Mouse (Mus musculus): ENCODE data around the gene Dtl. TPM values are rescaled to one million over a fixed set of nuclear protein-coding genes. Genes with fewer than 3 reads are reported as not detected.

Gene Dtl
- total RNA-seq, 1 experiment: 43.6 TPM

GRCm38 (mm10) chr1:191520194-191520593 is 55.1 kb downstream of the Dtl start:
- Histone ChIP-seq H3K36me3 (ENCODE audit: control insufficient read depth, insufficient read depth, low read length, poor library complexity, severe bottlenecking) (no peaks in the 10 kb centered on the region), H3K4me1 (ENCODE audit: control insufficient read depth in 2 of 2, insufficient read depth in 2 of 2, low read length in 2 of 2, poor library complexity in 1 of 2) (no peaks in the 10 kb centered on the region; a peak in 1 of 4 replicates), H3K9ac (ENCODE audit: insufficient read depth, low read depth, low read length, poor library complexity, severe bottlenecking) (no peak overlapping the region), H3K4me3 (ENCODE audit: insufficient read depth in 1 of 2, low read depth in 1 of 2, low read length in 2 of 2, poor library complexity in 1 of 2, severe bottlenecking in 1 of 2) (no peak overlapping the region), H3K9me3 (ENCODE audit: control insufficient read depth, insufficient read depth, low read depth, low read length) (no peaks in the 10 kb centered on the region), H3K27ac (ENCODE audit: insufficient read depth, low read depth, low read length, poor library complexity, severe bottlenecking) (no peak overlapping the region)
- TF ChIP-seq MAFK (IDR thresholded peaks at IDR 0.05; ENCODE audit: insufficient read depth, low read depth, low read length): no peak
- no peak for TF ChIP-seq HCFC1 (IDR thresholded peaks at IDR 0.05; ENCODE audit: borderline replicate concordance, insufficient read depth, low read length)
- no peak for TF ChIP-seq ZNF384 (IDR thresholded peaks at IDR 0.05; ENCODE audit: low read depth, low read length)
- no peak for TF ChIP-seq CHD2 (IDR thresholded peaks at IDR 0.05; ENCODE audit: low read depth, low read length)
- TF ChIP-seq ZC3H11A (IDR thresholded peaks at IDR 0.05; ENCODE audit: borderline replicate concordance, low read depth, low read length): no peak
- in situ Hi-C loops (cut with MboI; ENCODE audit: low sequenced_read_pairs in 2 of 2, unreplicated experiment in 2 of 2): no loop called here
- no peak for DNase-seq (ENCODE audit: low read depth, low spot score)

- no peaks in the 10 kb centered on the region for H3K9me3 ChIP-seq (ENCODE audit: control insufficient read depth, insufficient read depth, low read depth, low read length)
- no peaks in the 10 kb centered on the region for H3K4me1 ChIP-seq (ENCODE audit: control insufficient read depth in 2 of 2, insufficient read depth in 2 of 2, low read length in 2 of 2, poor library complexity in 1 of 2)
- no peak overlapping the region for H3K4me3 ChIP-seq (ENCODE audit: insufficient read depth in 1 of 2, low read depth in 1 of 2, low read length in 2 of 2, poor library complexity in 1 of 2, severe bottlenecking in 1 of 2)
- H3K27ac ChIP-seq (ENCODE audit: insufficient read depth, low read depth, low read length, poor library complexity, severe bottlenecking): no peak overlapping the region
- in situ Hi-C loops (cut with MboI; ENCODE audit: low sequenced_read_pairs in 2 of 2, unreplicated experiment in 2 of 2): no loop called here
- TF ChIP-seq CHD2 (IDR thresholded peaks at IDR 0.05; ENCODE audit: low read depth, low read length): no peak
- no peak for TF ChIP-seq ZNF384 (IDR thresholded peaks at IDR 0.05; ENCODE audit: low read depth, low read length)
- no peak for TF ChIP-seq HCFC1 (IDR thresholded peaks at IDR 0.05; ENCODE audit: borderline replicate concordance, insufficient read depth, low read length)
- no peak for TF ChIP-seq MAFK (IDR thresholded peaks at IDR 0.05; ENCODE audit: insufficient read depth, low read depth, low read length)
- no peak for TF ChIP-seq ZC3H11A (IDR thresholded peaks at IDR 0.05; ENCODE audit: borderline replicate concordance, low read depth, low read length)
- no peak overlapping the region for H3K9ac ChIP-seq (ENCODE audit: insufficient read depth, low read depth, low read length, poor library complexity, severe bottlenecking)
- no peaks in the 10 kb centered on the region for H3K36me3 ChIP-seq (ENCODE audit: control insufficient read depth, insufficient read depth, low read length, poor library complexity, severe bottlenecking)
- DNase-seq (ENCODE audit: low read depth, low spot score): no peak
Observed at GRCm38 (mm10) chr1:191519329-191520066, 55.8 kb downstream of the Dtl start.

DNA sequence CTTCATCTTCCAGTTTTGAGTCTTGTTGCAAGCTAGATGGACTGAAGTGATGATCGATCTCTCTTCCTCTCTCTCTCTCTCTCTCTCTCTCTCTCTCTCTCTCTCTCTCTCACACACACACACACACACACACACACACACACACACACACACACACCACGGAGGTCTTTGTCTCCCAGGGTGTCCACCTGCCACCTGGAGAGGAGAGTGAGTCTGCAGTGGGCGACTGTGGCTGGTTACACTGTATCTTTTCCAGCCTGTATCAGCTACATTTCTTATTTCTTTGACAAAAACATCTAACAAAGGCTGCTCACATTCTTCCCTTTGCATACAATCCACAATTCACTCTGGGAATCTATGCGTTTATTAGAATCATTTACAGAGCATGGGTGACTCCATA is 56.4 kb downstream of the Dtl start:
- no peak overlapping the region for H3K9ac ChIP-seq (ENCODE audit: insufficient read depth, low read depth, low read length, poor library complexity, severe bottlenecking)
- no peaks in the 10 kb centered on the region for H3K9me3 ChIP-seq (ENCODE audit: control insufficient read depth, insufficient read depth, low read depth, low read length)
- no peak overlapping the region for H3K27ac ChIP-seq (ENCODE audit: insufficient read depth, low read depth, low read length, poor library complexity, severe bottlenecking)
- TF ChIP-seq ZNF384 (IDR thresholded peaks at IDR 0.05; ENCODE audit: low read depth, low read length) (no peak), MAFK (IDR thresholded peaks at IDR 0.05; ENCODE audit: insufficient read depth, low read depth, low read length) (no peak), HCFC1 (IDR thresholded peaks at IDR 0.05; ENCODE audit: borderline replicate concordance, insufficient read depth, low read length) (no peak), CHD2 (IDR thresholded peaks at IDR 0.05; ENCODE audit: low read depth, low read length) (no peak), ZC3H11A (IDR thresholded peaks at IDR 0.05; ENCODE audit: borderline replicate concordance, low read depth, low read length) (no peak)
- no peaks in the 10 kb centered on the region for H3K4me1 ChIP-seq (ENCODE audit: control insufficient read depth in 2 of 2, insufficient read depth in 2 of 2, low read length in 2 of 2, poor library complexity in 1 of 2)
- DNase-seq (ENCODE audit: low read depth, low spot score): no peak
- in situ Hi-C loops (cut with MboI; ENCODE audit: low sequenced_read_pairs in 2 of 2, unreplicated experiment in 2 of 2): no loop called here
- H3K4me3 ChIP-seq (ENCODE audit: insufficient read depth in 1 of 2, low read depth in 1 of 2, low read length in 2 of 2, poor library complexity in 1 of 2, severe bottlenecking in 1 of 2): no peak overlapping the region
- no peaks in the 10 kb centered on the region for H3K36me3 ChIP-seq (ENCODE audit: control insufficient read depth, insufficient read depth, low read length, poor library complexity, severe bottlenecking)

DNA sequence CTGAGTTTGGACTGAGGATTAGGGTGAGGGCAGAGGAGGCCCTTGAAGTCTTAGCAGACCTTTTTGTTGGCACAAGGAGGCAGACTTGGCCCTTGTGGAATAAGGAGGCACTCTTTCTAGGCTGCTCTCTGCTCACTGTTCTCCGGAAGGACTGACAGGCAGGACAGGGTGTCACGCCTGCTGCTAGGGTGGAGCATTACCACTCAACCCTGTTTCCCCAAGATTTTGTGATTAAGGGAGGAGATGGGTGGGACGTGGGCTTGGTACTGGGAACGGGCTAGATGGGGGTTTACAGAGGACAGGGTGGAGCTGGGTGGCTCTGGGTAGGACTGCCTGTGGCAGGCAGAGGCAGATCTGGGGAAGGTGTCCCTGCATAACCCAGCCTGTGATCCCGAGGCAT is 57.4 kb downstream of the Dtl start:
- TF ChIP-seq MAFK (IDR thresholded peaks at IDR 0.05; ENCODE audit: insufficient read depth, low read depth, low read length) (no peak), HCFC1 (IDR thresholded peaks at IDR 0.05; ENCODE audit: borderline replicate concordance, insufficient read depth, low read length) (no peak), ZC3H11A (IDR thresholded peaks at IDR 0.05; ENCODE audit: borderline replicate concordance, low read depth, low read length) (no peak), CHD2 (IDR thresholded peaks at IDR 0.05; ENCODE audit: low read depth, low read length) (no peak), ZNF384 (IDR thresholded peaks at IDR 0.05; ENCODE audit: low read depth, low read length) (no peak)
- Histone ChIP-seq H3K4me3 (ENCODE audit: insufficient read depth in 1 of 2, low read depth in 1 of 2, low read length in 2 of 2, poor library complexity in 1 of 2, severe bottlenecking in 1 of 2) (no peak overlapping the region), H3K27ac (ENCODE audit: insufficient read depth, low read depth, low read length, poor library complexity, severe bottlenecking) (no peak overlapping the region), H3K9me3 (ENCODE audit: control insufficient read depth, insufficient read depth, low read depth, low read length) (no peaks in the 10 kb centered on the region), H3K9ac (ENCODE audit: insufficient read depth, low read depth, low read length, poor library complexity, severe bottlenecking) (no peak overlapping the region), H3K36me3 (ENCODE audit: control insufficient read depth, insufficient read depth, low read length, poor library complexity, severe bottlenecking) (no peaks in the 10 kb centered on the region), H3K4me1 (ENCODE audit: control insufficient read depth in 2 of 2, insufficient read depth in 2 of 2, low read length in 2 of 2, poor library complexity in 1 of 2) (no peaks in the 10 kb centered on the region)
- in situ Hi-C loops (cut with MboI; ENCODE audit: low sequenced_read_pairs in 2 of 2, unreplicated experiment in 2 of 2): no loop called here
- DNase-seq (ENCODE audit: low read depth, low spot score): no peak
